Mouse (Mus musculus) small intestine, adult 2 months (tissue): ENCODE measurements at regions not wholly inside any gene's neighbourhood (a gene's known extent, or its start where the extent isn't known, plus 50 kb on each side); places are given as distances from the start of the nearest gene placed in this dataset.

Source experiments
- H3K27ac ChIP-seq: fragments of 200-500 bp; 2 replicates; pipeline ENCODE4 v1.5.1; 2012; ENCODE audit warnings: low read depth, low read length, control low read depth, inconsistent platforms; ENCODE audit not compliant: insufficient read depth
- H3K27me3 ChIP-seq: fragments of 200-500 bp; 2 replicates; pipeline ENCODE4 v1.6.1; 2012; ENCODE audit warnings: mild to moderate bottlenecking, moderate library complexity, low read length, inconsistent platforms; ENCODE audit not compliant: control insufficient read depth, insufficient read depth
- H3K36me3 ChIP-seq: fragments of 200-500 bp; 2 replicates; pipeline ENCODE4 v1.6.1; 2012; ENCODE audit warnings: mild to moderate bottlenecking, low read length, control low read depth, inconsistent platforms; ENCODE audit not compliant: control insufficient read depth, insufficient read depth
- H3K4me1 ChIP-seq: fragments of 200-500 bp; 2 replicates; pipeline ENCODE4 v1.6.1; 2012; ENCODE audit warnings: low read length, inconsistent platforms, mixed read lengths; ENCODE audit not compliant: control insufficient read depth, insufficient read depth, insufficient read length
- H3K4me3 ChIP-seq: fragments of 200-500 bp; 2 replicates; pipeline ENCODE4 v1.5.1; 2012; ENCODE audit warnings: low read depth, mild to moderate bottlenecking, control low read depth, inconsistent platforms, low read length, moderate library complexity
- CTCF ChIP-seq: fragments of 200-500 bp; IDR thresholded peaks from 2 replicates; pipeline ENCODE4 v1.5.1; 2012; ENCODE audit warnings: low read depth, mild to moderate bottlenecking, control low read depth, inconsistent platforms, low read length, moderate library complexity, mixed read lengths; ENCODE audit not compliant: insufficient replicate concordance, insufficient read length; ENCODE audit errors: extremely low read depth
- POLR2A ChIP-seq: fragments of 200-500 bp; IDR thresholded peaks from 2 replicates; pipeline ENCODE4 v1.6.1; 2012; ENCODE audit warnings: low read depth, mild to moderate bottlenecking, control low read depth, inconsistent platforms, low read length, moderate library complexity
- WGBS: fragments of 180-500 bp; shearing (Covaris S2); methylation state at CpG from one replicate; pipeline ENCODE4 v1.1.7; 2018; 5-methylcytosine and 5-hydroxymethylcytosine counted together

GRCm38 (mm10) chr6:98514376-98514775 is 171.8 kb upstream of the Gm765 start:
- Histone ChIP-seq H3K36me3 (no peaks in the 10 kb centered on the region), H3K4me1 (no peaks in the 10 kb centered on the region), H3K4me3 (no peak overlapping the region), H3K27ac (no peak overlapping the region), H3K27me3 (no peaks in the 10 kb centered on the region)
- WGBS: 70% methylated on average over 7 of the region's 7 CpGs
- TF ChIP-seq CTCF (no peak), POLR2A (no peak)

- Histone ChIP-seq H3K27me3 (no peaks in the 10 kb centered on the region), H3K4me3 (no peak overlapping the region), H3K27ac (no peak overlapping the region), H3K36me3 (no peaks in the 10 kb centered on the region), H3K4me1 (no peaks in the 10 kb centered on the region)
- 26% methylated on average over 3 of the region's 3 CpGs for WGBS
- TF ChIP-seq POLR2A: no peak
- TF ChIP-seq CTCF: no peak
Measured at GRCm38 (mm10) chr6:98513217-98513616, 170.7 kb upstream of the Gm765 start.

- H3K4me3 ChIP-seq: no peak overlapping the region
- H3K4me1 ChIP-seq: no peaks in the 10 kb centered on the region
- WGBS: 81% methylated on average over 2 of the region's 2 CpGs
- H3K36me3 ChIP-seq: no peaks in the 10 kb centered on the region
- TF ChIP-seq POLR2A (no peak), CTCF (no peak)
- no peaks in the 10 kb centered on the region for H3K27me3 ChIP-seq
- H3K27ac ChIP-seq: no peak overlapping the region
Measured at GRCm38 (mm10) chr6:98502726-98503125, 160.2 kb upstream of the Gm765 start.

GRCm38 (mm10) chr6:98499721-98500120 is 157.2 kb upstream of the Gm765 start:
- 82% methylated on average over 5 of the region's 5 CpGs for WGBS
- H3K27ac ChIP-seq: no peak overlapping the region
- H3K36me3 ChIP-seq: no peaks in the 10 kb centered on the region
- no peak overlapping the region for H3K4me3 ChIP-seq
- H3K4me1 ChIP-seq: no peaks in the 10 kb centered on the region
- no peak for TF ChIP-seq POLR2A
- TF ChIP-seq CTCF: no peak
- H3K27me3 ChIP-seq: no peaks in the 10 kb centered on the region

GRCm38 (mm10) chr6:98486626-98487025 is 144.1 kb upstream of the Gm765 start:
- 87% methylated on average over 3 of the region's 3 CpGs for WGBS
- TF ChIP-seq POLR2A (no peak), CTCF (no peak)
- Histone ChIP-seq H3K27ac (no peak overlapping the region), H3K36me3 (no peaks in the 10 kb centered on the region), H3K4me3 (no peak overlapping the region), H3K27me3 (no peaks in the 10 kb centered on the region), H3K4me1 (no peaks in the 10 kb centered on the region)

- H3K4me3 ChIP-seq: no peak overlapping the region
- H3K36me3 ChIP-seq: no peaks in the 10 kb centered on the region
- H3K4me1 ChIP-seq: no peaks in the 10 kb centered on the region
- no peak overlapping the region for H3K27ac ChIP-seq
- no peaks in the 10 kb centered on the region for H3K27me3 ChIP-seq
- 63% methylated on average over 3 of the region's 3 CpGs for WGBS
- no peak for TF ChIP-seq POLR2A
- TF ChIP-seq CTCF: no peak
Measured at GRCm38 (mm10) chr6:98483319-98484123, 141.0 kb upstream of the Gm765 start.

- no peaks in the 10 kb centered on the region for H3K36me3 ChIP-seq
- H3K27me3 ChIP-seq: no peaks in the 10 kb centered on the region
- no peak overlapping the region for H3K27ac ChIP-seq
- TF ChIP-seq POLR2A: no peak
- TF ChIP-seq CTCF: no peak
- H3K4me3 ChIP-seq: no peak overlapping the region
- WGBS: 88% methylated on average over 2 of the region's 2 CpGs
- no peaks in the 10 kb centered on the region for H3K4me1 ChIP-seq
Measured at GRCm38 (mm10) chr6:98482319-98482718, 139.8 kb upstream of the Gm765 start.
